Mouse (Mus musculus) liver, adult 2 months (tissue): ENCODE measurements around the gene Pfkfb2.

ENCODE experiments used
- CTCF ChIP-seq: fragments of 200-500 bp; IDR thresholded peaks from 2 replicates; pipeline ENCODE4 v1.5.1; 2011; ENCODE audit warnings: low read depth, low read length, control low read depth
- POLR2A ChIP-seq: fragments of 200-500 bp; IDR thresholded peaks from 2 replicates; pipeline ENCODE4 v1.6.1; 2011; ENCODE audit warnings: low read length, control low read depth; ENCODE audit not compliant: insufficient read depth; ENCODE audit errors: extremely low read depth

DNA sequence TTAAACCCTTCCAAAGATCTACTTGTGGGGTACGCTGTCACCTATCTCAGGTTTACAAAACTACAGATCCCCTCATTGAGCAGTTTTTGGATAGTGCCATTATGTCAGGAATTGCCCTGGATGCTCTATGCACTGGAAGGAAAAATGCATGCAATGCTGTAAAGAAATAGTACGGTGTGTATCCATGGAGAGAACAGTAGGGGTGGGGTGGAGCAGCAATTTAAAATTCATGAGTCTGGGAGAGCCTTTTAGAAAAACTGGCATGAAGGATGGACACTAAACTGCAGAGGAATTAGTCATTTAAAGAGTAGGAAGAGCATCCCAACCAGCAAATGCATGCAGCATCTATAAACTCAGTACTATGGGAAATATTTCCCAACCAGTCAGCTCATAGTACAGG, 2.7 kb downstream of the Pfkfb2 start:
- TF ChIP-seq CTCF = no peak
- no peak for TF ChIP-seq POLR2A
